Mouse (Mus musculus) duodenum, adult 2 months (tissue): ENCODE results near the gene Cfap45. TPM values are rescaled to one million over a fixed set of nuclear protein-coding genes. Genes with fewer than 3 reads are reported as not detected.

Source experiments
- polyA plus RNA-seq: library from polyadenylated mRNA; depleted of rRNA; stranded (reverse); fragments of >200 nt; gene quantifications from 2 replicates; pipeline ENCODE4 v1.2.3, GENCODE M21; 2012; ENCODE audit warnings: low replicate concordance; rRNA removed

Cfap45 gene
- polyA plus RNA-seq, result 0.13 and 0.86 TPM in 2 replicates

DNA sequence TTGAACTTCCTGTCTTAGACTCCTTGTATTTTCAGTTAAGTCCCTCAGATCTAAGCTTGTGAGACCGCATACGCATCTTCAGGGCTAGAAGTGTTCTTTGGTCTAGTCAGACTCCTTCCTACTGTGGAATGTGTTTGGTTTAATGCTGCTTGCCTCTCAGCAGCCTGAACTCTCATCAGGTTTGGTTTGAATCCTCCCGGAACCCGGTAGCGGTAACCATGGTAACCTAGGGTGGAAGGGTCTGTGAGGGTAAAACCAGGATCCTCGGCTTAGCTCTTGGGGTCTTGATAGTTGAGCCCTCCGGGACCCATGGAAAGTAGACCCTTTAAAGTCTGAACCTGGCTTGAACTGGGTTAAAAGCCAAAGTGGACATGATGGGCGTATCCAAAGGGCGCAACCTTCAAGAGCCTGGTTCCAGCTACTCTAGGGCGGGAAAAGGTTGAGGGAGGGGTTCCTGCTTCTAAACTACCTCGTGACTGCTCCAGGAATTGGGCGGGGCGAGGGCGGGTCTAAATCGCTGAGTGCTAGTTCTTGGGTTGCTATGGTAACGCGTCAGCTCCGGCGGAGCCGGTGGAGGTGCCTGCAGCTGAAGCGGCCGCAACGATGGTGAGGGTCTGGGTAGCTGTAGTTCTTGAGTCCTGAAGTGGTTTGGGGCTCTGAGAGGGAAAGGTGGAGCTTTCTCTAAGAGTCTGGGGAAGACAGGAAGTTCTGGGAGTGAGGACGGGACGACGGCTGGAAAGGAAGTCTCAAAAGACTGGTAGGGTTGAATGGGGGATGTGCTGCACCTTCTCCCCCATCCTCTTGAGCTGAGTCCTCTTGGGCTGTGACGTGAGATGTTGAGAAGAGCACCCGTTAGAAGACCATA lies at the start of gene Cfap45:
Gene Cfap45 (plus strand): TSS at position 226 of the 865 bp plus-strand sequence.

GRCm38 (mm10) chr1:172475054-172475741 lies 45.4 kb upstream of the Cfap45 start, which contains the start of gene Slamf9:
TSS of gene Slamf9 (plus strand) at chr1:172475358.

DNA sequence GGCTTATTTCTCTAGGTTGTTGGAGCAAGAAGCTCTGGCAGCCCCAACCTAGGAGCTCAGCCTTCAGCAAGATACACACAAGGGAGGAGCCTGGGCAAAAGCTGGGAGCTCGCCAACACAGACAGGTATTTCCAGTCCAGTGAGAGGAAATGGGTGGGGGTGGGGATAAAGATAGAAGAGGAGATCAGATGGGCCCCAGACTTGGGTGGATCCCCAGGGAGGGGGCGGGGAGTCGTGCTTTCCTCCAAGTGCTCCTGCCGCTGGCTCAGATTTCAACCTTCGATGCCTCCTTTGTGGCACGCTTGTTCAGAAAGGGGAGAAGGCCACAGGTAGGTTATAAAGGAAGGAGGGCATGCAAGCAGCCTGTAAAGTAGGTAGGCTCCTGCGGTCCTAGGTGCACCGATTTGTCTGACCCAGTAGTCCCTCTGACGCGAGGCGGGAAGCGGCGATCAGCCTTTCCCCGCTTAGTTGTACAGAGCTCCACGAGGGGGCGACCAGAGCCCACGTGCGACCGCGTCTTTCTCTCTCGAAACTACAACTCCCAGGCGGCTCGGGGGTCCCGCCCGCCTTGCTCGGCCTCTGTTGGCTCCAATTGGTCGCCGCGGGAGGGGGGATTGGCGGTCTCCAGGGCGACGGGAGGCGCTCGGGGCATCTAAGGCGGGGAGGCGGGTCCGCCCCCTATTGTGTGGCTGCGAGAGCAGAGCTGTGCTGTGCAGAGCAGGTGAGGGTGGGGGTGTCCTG lies 38.9 kb upstream of the Cfap45 start, which contains the start of gene Igsf9:
Gene Igsf9 (plus strand): TSS at position 249 of the 741 bp plus-strand sequence.

DNA sequence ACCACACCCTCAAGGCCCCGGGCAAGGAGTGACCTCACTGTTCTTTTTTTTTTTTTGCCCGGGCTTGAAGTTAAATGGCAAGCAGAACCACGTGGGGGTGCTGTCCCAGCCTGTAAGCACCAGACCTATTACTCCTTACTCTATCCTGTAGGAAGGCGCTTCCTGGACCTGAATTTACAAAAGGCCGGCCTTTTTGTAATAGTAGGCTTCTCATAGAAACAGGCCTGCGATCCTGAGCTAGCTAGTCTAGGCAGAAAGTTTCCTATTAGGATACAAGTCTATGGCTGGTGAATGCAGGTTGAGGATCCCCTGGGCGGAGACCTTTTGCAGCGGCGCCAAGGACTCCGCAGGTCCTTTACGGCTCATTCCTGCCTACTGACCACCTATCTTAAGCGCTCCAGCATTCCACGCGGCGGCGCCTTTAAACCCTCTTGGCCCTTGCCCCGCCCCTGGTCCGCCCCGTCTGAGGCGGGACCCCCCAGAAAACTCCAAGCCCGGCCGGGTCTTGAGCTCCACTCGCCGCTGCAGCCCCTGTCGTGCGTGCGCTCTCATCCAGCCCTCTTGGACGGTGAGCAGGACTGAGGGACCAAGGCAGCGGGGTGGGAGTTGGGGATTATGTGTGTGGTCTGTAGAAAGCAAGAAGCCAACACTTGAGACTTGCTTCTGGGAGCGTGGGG lies 20.7 kb upstream of the Cfap45 start, which contains the start of gene Tagln2:
Gene Tagln2 (plus strand): TSS at position 283 of the 677 bp plus-strand sequence.

DNA sequence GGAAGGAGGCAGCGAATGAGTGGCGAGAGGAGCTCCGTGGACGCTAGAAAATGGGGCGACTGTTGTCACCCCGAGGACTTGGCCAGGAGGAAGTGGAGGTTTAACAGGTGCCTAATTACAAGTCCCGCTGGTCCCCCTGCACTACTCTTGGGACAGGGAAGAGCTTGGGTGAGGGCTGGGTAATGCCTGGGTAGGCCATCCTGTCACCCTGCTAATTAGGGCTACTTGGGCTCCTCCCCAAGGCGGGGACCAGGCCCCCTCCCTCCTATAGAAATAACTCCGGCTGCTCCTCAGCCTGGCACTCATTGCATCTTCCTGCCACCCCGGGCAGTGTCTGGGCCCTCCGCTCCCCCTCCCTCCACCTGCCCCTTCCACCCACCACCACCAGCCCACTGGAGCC lies 35.0 kb downstream of the Cfap45 start, which contains the start of gene Vsig8:
Gene Vsig8 (plus strand): TSS at position 301 of the 400 bp plus-strand sequence.

GRCm38 (mm10) chr1:172590385-172590784 lies 69.8 kb downstream of the Cfap45 start, which contains the start of gene Slamf8:
TSS of gene Slamf8 (minus strand) at chr1:172590568.

Other genes starting within 250 kb of the Cfap45 start
- gene Atp1a2, start 222.7 kb upstream of the Cfap45 start, polyA plus RNA-seq, result 4.8 and 5.0 TPM in 2 replicates
- gene Kcnj9, start 191.5 kb upstream of the Cfap45 start, polyA plus RNA-seq, result 0.14 and 0.58 TPM in 2 replicates
- gene Kcnj10, start 179.6 kb upstream of the Cfap45 start, polyA plus RNA-seq, result 0.34 and 0.49 TPM in 2 replicates
- 4.4 and 5.2 TPM in 2 replicates for gene Pigm, start 144.3 kb upstream of the Cfap45 start, polyA plus RNA-seq
- gene Slamf9, start 45.4 kb upstream of the Cfap45 start, polyA plus RNA-seq, result 1.3 and 1.7 TPM in 2 replicates
- 281 and 431 TPM in 2 replicates for gene Igsf9, start 39.0 kb upstream of the Cfap45 start, polyA plus RNA-seq
- gene Tagln2, start 20.8 kb upstream of the Cfap45 start, polyA plus RNA-seq, result 313 and 341 TPM in 2 replicates
- gene Vsig8, start 35.1 kb downstream of the Cfap45 start, polyA plus RNA-seq, result 0.42 and 1.0 TPM in 2 replicates
- 1.7 and 3.3 TPM in 2 replicates for gene Slamf8, start 69.8 kb downstream of the Cfap45 start, polyA plus RNA-seq
- not detected in 2 replicates for gene Fcrl6, start 81.8 kb downstream of the Cfap45 start, polyA plus RNA-seq
- gene Dusp23, start 112.2 kb downstream of the Cfap45 start, polyA plus RNA-seq, result 21.8 and 28.2 TPM in 2 replicates
- gene Crp, start 177.3 kb downstream of the Cfap45 start, polyA plus RNA-seq, result 0.14 TPM in 1 of 2 replicates, not detected in the other